Mouse (Mus musculus): ENCODE results near the gene Slc11a2. TPM values are rescaled to one million over a fixed set of nuclear protein-coding genes. Genes with fewer than 3 reads are reported as not detected.

Gene Slc11a2
- 10 to 100 TPM; 55.9 to 61.2 TPM for total RNA-seq (2021)

GRCm38 (mm10) chr15:100424396-100425122, at the start of gene Slc11a2:
Slc11a2 (minus strand) TSS chr15:100425072.
- DNase-seq, result no peak
- intact Hi-C loops (cut with DNase I), result no loop called here

- intact Hi-C loops (cut with DNase I), result no loop called here
Measured at GRCm38 (mm10) chr15:100473926-100474503, 49.1 kb upstream of the Slc11a2 start.

GRCm38 (mm10) chr15:100470037-100470436, 45.2 kb upstream of the Slc11a2 start:
- no peak for DNase-seq
- intact Hi-C loops (cut with DNase I), result no loop called here

More at GRCm38 (mm10) chr15:100473926-100474503, 49.1 kb upstream of the Slc11a2 start:
- no peak for DNase-seq

- intact Hi-C loops (cut with DNase I), result loop anchor here (10.0 kb wide), 1 partner anchor 444 kb away; no protein-coding TSS in a partner anchor
Measured at GRCm38 (mm10) chr15:100469189-100469545, 44.3 kb upstream of the Slc11a2 start.

GRCm38 (mm10) chr15:100468295-100469188, 43.7 kb upstream of the Slc11a2 start, which contains the start of gene Letmd1:
Letmd1 (plus strand) TSS chr15:100469023.
- intact Hi-C loops (cut with DNase I), result loop anchor here (10.0 kb wide), 1 partner anchor 444 kb away; no protein-coding TSS in a partner anchor

More at GRCm38 (mm10) chr15:100469189-100469545, 44.3 kb upstream of the Slc11a2 start:
- no peak for DNase-seq

DNA sequence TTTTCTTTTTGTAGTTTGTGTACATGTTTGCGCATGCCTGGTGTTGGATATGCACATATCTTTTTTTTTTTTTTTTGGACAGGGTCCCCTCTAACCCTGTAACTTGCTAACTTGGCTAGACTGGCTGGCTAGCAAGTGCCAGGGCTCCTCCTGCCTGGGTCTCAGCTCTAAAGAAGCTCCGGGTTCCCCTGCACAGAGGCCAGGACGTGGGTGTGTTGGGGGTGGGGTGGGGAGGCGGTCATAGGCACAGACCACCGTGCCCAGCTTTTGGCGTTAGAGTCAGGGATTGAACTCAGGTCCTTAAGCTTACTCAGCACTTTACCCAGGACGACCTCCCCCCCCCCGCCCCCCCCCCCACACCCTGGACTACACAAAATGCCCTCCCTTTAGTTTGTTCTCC, 42.9 kb upstream of the Slc11a2 start:
- intact Hi-C loops (cut with DNase I), result loop anchor here (10.0 kb wide), 1 partner anchor 443 kb away; no protein-coding TSS in a partner anchor
- no peak for DNase-seq

More at GRCm38 (mm10) chr15:100468295-100469188, 43.7 kb upstream of the Slc11a2 start, which contains the start of gene Letmd1:
- DNase-seq, result peak; percentile 92

DNA sequence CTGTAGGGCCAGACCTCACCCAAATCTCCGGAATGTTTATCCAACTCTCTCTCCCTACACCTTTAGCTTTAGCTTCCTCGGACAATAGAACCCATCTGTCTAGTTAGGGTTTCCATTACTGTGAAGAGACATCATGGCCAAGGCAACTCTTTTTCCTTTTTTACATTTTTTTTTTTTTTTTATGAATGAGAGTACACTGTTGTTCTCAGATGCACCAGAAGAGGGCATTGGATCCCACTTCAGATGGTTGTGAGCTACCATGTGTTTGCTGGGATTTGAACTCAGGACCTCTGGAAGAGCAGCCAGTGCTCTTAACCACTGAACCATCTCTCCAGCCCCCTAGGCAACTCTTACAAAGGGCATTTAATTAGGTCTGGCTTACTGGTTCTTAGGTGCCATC, 40.6 kb upstream of the Slc11a2 start:
- intact Hi-C loops (cut with DNase I), result loop anchor here (10.0 kb wide), 1 partner anchor 441 kb away; no protein-coding TSS in a partner anchor
- no peak for DNase-seq

GRCm38 (mm10) chr15:100463712-100464111, 38.8 kb upstream of the Slc11a2 start:
- intact Hi-C loops (cut with DNase I), result loop anchor here (10.0 kb wide), 1 partner anchor 439 kb away; no protein-coding TSS in a partner anchor
- peak; percentile 78 for DNase-seq

GRCm38 (mm10) chr15:100462086-100462485, 37.2 kb upstream of the Slc11a2 start:
- DNase-seq, result no peak
- intact Hi-C loops (cut with DNase I), result loop anchor here (10.0 kb wide), 1 partner anchor 437 kb away; no protein-coding TSS in a partner anchor

DNA sequence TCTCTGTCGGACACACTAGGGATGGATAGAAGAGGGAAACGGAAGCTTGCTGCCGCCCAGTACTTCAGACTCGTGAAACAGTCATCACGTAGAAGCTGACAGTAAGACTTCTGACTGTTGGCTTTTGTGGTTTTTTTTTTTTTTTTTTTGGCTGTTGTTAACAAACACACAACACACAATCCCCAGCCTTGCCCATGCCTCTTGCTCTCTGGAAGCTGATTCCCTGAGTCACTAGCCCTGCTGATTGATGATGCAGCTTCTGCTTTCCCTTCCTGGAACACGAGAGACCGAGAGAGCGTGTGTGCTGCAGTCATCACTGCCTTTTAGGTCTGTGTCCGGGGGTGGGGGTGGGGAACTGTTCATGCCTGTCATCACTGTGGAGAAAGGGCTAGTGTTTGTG, 36.8 kb upstream of the Slc11a2 start:
- DNase-seq, result no peak
- intact Hi-C loops (cut with DNase I), result loop anchor here (10.0 kb wide), 1 partner anchor 437 kb away; no protein-coding TSS in a partner anchor

DNA sequence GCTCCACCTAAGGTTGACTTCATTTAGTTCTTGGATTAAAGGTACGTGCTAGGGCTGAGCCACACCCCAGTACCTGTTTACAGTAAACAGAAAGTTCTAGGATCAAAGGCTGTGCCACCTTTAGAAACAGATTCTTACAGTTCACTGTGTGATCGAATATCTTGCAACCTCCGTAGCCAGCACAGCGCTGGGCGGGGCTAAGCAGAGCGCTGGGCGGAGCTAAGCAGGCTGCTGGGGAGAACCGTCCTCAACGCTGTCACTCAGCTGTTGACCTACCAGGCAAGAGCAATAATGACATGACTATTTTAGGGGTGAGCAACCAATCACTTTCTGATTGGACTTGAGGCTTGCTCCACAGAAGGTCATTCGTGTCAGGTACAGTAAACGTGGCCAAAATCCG, 36.1 kb upstream of the Slc11a2 start:
- intact Hi-C loops (cut with DNase I), result loop anchor here (10.0 kb wide), 1 partner anchor 436 kb away; no protein-coding TSS in a partner anchor
- DNase-seq, result no peak

DNA sequence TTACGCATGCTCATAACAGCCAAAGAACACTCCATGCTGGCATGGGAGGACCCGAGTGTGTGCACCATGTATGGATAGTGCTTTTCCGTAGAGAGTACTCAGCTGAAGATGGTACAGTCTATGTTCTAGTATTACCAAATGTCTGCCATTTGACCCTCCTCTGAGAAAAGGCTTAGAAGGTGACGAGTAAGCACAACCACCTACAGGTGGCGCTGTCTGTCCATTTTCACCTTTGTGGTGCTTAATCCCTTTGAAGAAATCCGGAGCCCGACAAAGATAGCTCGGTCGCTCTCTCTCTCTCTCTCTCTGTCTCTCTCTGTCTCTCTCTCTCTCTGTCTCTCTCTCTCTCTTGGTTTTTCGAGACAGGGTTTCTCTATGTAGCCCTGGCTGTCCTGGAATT, 33.2 kb upstream of the Slc11a2 start:
- intact Hi-C loops (cut with DNase I), result loop anchor here (5.0 kb wide), 1 partner anchor 196 kb away; no protein-coding TSS in a partner anchor
- peak; percentile 69 for DNase-seq

GRCm38 (mm10) chr15:100457340-100457739, 32.5 kb upstream of the Slc11a2 start:
- peak; percentile 79 for DNase-seq
- intact Hi-C loops (cut with DNase I), result loop anchor here (5.0 kb wide), 1 partner anchor 195 kb away; no protein-coding TSS in a partner anchor

DNA sequence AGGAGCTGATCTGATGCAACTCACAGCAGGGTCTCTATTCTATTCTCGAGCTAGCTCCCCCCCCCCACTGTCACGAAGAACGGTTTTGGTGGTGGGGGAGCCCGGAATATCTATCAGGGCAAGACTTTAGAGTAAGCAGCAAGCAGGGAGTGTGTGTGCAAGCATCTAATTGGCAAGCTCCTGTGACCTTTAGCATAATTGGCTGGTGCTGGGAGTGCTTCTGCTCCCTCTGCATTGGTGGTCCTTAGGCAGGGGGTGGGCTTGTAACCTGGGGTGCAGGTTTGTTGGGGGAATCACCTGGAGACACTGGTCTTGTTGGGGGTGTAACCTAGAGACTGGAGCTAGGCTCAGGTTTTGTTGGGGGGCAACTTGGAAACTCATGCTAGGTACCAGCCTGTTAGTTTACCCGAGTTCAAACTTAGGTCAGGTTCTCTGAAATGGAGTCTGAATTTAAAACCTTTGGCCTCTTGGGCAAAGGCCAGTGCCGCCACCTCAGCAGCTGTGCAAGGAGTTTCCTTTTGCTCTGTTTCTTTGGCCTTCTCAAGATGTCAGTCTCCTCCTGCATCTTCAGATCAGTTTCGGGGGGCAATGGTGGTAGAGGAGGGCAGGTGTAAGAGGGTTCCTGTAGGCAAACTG, 31.6 kb upstream of the Slc11a2 start:
- DNase-seq, result no peak
- intact Hi-C loops (cut with DNase I), result loop anchor here (5.0 kb wide), 1 partner anchor 194 kb away; no protein-coding TSS in a partner anchor

- intact Hi-C loops (cut with DNase I), result no loop called here
- no peak for DNase-seq
Measured at GRCm38 (mm10) chr15:100452486-100452885, 27.6 kb upstream of the Slc11a2 start.

- peak; percentile 84 for DNase-seq
- intact Hi-C loops (cut with DNase I), result no loop called here
Measured at GRCm38 (mm10) chr15:100451245-100451644, 26.4 kb upstream of the Slc11a2 start.

DNA sequence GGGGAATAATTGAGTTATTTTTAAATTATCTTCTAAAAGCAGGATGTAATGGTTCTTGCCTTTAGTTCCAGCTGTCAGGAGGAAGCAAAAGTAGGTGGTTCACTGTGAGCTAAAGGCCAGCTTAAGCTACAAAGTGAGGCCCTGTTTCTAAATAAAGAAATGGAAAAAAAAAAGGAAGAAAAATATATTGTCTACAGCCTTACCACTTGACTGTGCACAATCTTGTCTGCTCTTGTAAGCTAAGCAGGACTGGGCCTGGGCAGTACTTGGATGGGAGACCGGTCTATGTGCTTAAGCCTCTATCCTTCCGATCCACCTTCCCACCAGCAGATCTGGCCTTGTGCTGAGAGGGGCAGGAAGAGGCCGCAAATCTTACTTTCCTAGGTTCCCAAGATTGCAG, 24.6 kb upstream of the Slc11a2 start:
- intact Hi-C loops (cut with DNase I), result no loop called here
- no peak for DNase-seq

DNA sequence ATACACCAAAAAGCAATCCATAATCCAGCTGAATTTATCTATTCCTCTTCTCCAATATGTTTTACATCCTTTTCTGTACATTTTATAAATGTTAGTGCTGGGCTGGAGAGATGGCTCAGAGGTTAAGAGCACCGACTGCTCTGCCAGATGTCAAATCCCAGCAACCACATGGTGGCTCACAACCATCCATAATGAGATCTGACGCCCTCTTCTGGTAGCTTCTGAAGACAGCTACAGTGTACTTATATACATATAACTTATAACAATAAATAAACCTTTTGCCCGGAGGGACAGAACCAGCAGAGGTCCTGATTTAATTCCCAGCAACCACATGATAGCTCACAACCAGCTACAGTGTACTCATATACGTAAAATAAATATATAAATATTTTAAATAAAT, 23.7 kb upstream of the Slc11a2 start:
- intact Hi-C loops (cut with DNase I), result no loop called here
- DNase-seq, result no peak

DNA sequence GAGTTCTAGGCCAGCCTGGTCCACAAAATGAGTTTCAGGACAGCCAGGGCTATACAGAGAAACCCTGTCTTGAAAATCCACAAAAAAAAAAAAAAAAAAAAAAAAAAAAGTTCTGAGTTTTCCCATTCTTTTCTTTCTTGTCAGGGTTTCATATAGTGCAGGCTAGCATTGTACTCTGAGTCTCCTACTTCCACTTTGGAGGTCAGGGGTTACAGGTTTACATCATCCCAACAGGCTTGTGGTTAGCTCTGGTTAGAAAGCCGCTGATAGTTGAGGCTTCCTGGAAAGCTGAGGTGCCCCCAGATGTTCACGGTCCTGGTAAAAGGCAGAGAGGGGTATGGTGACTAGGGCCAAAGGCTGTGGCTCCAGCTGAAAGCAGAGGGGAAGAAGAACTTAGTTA, 22.0 kb upstream of the Slc11a2 start:
- intact Hi-C loops (cut with DNase I), result no loop called here

More for the DNA sequence above, 22.0 kb upstream of the Slc11a2 start:
- DNase-seq, result no peak

Measured in left cerebral cortex, postnatal 4 days (tissue).